Mouse (Mus musculus) ES-Bruce4 (cell line): ENCODE measurements around the gene Trp53i13. TPM values are rescaled to one million over a fixed set of nuclear protein-coding genes. Genes with fewer than 3 reads are reported as not detected.

Experiments
- H3K27ac ChIP-seq: 2 replicates; pipeline ENCODE4 v1.5.1; 2012; ENCODE audit warnings: low read length, inconsistent platforms; ENCODE audit not compliant: insufficient read depth
- H3K27me3 ChIP-seq: 2 replicates; pipeline ENCODE4 v1.6.1; 2012; ENCODE audit warnings: mild to moderate bottlenecking, low read length, inconsistent platforms; ENCODE audit not compliant: control insufficient read depth, poor library complexity, insufficient read depth, severe bottlenecking
- H3K36me3 ChIP-seq: 2 replicates; pipeline ENCODE4 v1.6.1; 2012; ENCODE audit warnings: inconsistent platforms, mild to moderate bottlenecking, low read length, moderate library complexity; ENCODE audit not compliant: control insufficient read depth, poor library complexity, insufficient read depth, severe bottlenecking
- H3K4me1 ChIP-seq: one replicate; pipeline ENCODE4 v1.8.1; 2011; ENCODE audit warnings: low read length; ENCODE audit not compliant: control insufficient read depth, insufficient read depth
- H3K4me3 ChIP-seq: 2 replicates; pipeline ENCODE4 v1.5.1; 2011; ENCODE audit warnings: low read depth, mild to moderate bottlenecking, low read length
- H3K9ac ChIP-seq: 2 replicates; pipeline ENCODE4 v1.6.1; 2012; ENCODE audit warnings: low read depth, mild to moderate bottlenecking, inconsistent platforms; ENCODE audit not compliant: poor library complexity, severe bottlenecking
- H3K9me3 ChIP-seq: replicated peaks from 2 replicates; pipeline ENCODE4 v1.6.1; 2012; ENCODE audit warnings: mild to moderate bottlenecking, low read length, inconsistent platforms; ENCODE audit not compliant: control insufficient read depth, poor library complexity, insufficient read depth, severe bottlenecking
- CTCF ChIP-seq: IDR thresholded peaks from one replicate; pipeline ENCODE4 v1.8.1; 2011; ENCODE audit warnings: low read depth, low read length
- EP300 ChIP-seq: IDR thresholded peaks from 2 replicates; pipeline ENCODE4 v1.6.1; 2011; ENCODE audit warnings: low read depth, low read length; ENCODE audit not compliant: insufficient read depth
- POLR2A ChIP-seq: IDR thresholded peaks from one replicate; pipeline ENCODE4 v1.8.1; 2011; ENCODE audit warnings: low read length; ENCODE audit not compliant: insufficient read depth
- polyA plus RNA-seq: library from polyadenylated mRNA; stranded (reverse); fragments of >200 nt; gene quantifications from 2 replicates; pipeline ENCODE4 v1.2.4, GENCODE M21; 2011; ENCODE audit warnings: low read depth; ENCODE audit not compliant: missing spikeins, insufficient read depth, insufficient read length

Trp53i13 gene
- polyA plus RNA-seq, 1 experiment: 8.2 TPM

DNA sequence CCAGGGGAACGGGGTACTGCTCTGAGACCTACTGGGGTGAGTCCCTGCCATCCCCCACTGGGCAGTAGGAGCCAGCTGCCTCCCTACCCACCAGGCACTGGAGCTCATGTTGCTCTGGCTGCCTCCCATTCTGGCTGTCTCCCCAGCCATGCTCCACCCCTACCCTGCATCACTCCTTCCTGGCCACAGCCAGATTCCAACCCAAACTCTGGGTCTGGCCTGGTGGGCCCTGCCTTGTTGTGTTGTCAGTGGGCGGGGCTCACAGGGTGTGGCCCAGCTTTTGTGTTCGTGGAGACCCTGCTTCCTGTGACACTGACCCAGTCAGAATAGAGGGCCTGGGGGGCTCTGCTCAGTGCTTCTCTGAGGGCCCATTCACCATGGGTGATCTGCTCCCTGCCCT is 12.3 kb downstream of the Trp53i13 start:
- peaks cover 35% of the 10 kb centered on the region for H3K36me3 ChIP-seq
- H3K27ac ChIP-seq: peak overlapping the region; percentile 42
- H3K27me3 ChIP-seq: no peaks in the 10 kb centered on the region
- TF ChIP-seq EP300: 0 out of 2 replicates have a peak, but pooled peaks have one; percentile 29
- no peak for TF ChIP-seq POLR2A
- no peak for TF ChIP-seq CTCF
- H3K9me3 ChIP-seq: no peaks in the 10 kb centered on the region
- H3K4me1 ChIP-seq: peaks cover 13% of the 10 kb centered on the region
- H3K9ac ChIP-seq: no peak overlapping the region
- H3K4me3 ChIP-seq: no peak overlapping the region

DNA sequence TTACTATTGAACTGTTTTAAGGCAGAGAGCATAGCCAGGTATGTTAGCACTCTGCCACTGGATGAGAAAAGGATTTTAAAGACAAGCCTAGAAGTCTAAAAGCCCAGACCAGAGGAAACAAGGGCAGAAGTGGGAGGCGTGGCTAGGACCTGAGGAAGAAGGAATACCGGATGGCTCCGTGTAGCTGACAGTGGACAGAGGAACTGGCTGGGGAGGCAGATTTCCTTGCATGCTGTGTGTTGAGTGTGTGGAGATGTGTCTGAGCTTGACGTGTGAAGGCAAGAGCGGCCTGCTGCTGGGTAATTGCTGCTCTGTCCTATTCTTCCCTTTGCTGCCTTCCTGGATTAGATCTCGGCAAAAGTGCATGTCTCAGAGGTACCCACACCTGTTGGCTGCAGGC is 13.3 kb downstream of the Trp53i13 start:
- no peak overlapping the region for H3K27ac ChIP-seq
- H3K36me3 ChIP-seq: peaks cover 35% of the 10 kb centered on the region
- no peaks in the 10 kb centered on the region for H3K9me3 ChIP-seq
- H3K4me1 ChIP-seq: peaks cover 14% of the 10 kb centered on the region
- TF ChIP-seq EP300 (no peak), POLR2A (no peak), CTCF (no peak)
- H3K9ac ChIP-seq: no peak overlapping the region
- no peaks in the 10 kb centered on the region for H3K27me3 ChIP-seq
- H3K4me3 ChIP-seq: no peak overlapping the region

DNA sequence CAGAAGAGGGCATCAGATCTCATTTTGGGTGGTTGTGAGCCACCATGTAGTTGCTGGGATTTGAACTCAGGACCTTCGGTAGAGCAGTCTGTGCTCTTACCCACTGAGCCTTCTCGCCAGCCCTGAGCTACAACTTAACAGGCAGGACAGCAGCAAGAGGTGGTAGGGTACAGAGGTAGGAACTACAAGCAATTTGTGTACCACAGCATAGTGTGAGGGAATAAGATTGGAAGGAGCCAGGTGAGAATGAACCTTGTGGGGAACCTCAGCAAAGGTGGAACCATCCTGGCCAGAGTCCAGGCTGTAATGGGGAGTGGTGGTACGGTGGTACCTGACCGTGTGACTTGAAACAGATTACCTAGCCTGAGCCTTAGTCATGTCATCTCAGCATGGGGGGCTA is 13.8 kb downstream of the Trp53i13 start:
- Histone ChIP-seq H3K9ac (no peak overlapping the region), H3K36me3 (peaks cover 33% of the 10 kb centered on the region), H3K4me1 (peaks cover 16% of the 10 kb centered on the region), H3K27ac (no peak overlapping the region), H3K27me3 (no peaks in the 10 kb centered on the region), H3K9me3 (no peaks in the 10 kb centered on the region), H3K4me3 (no peak overlapping the region)
- TF ChIP-seq POLR2A: no peak

DNA sequence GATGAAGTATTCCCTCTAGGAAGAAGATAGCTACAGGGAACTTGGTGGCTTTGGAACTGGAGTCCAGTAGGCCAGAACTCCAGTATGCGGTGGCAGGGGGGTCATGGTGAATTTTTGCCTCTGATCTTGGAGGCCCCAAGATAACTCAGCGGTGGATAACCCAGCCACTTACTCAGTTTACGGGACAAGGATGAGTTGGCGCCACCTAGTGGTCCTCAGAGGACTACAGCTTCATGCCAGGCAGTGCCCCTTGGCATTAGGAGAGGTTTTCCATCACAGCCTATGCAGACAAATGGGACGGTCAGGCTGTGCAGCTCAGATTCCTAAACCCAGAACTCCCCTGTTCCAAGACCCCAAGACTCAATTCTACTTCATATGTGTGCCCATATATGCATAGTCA is 14.4 kb downstream of the Trp53i13 start:
- Histone ChIP-seq H3K9ac (no peak overlapping the region), H3K27ac (no peak overlapping the region), H3K27me3 (no peaks in the 10 kb centered on the region), H3K9me3 (no peaks in the 10 kb centered on the region), H3K36me3 (peaks cover 28% of the 10 kb centered on the region), H3K4me1 (peaks cover 16% of the 10 kb centered on the region), H3K4me3 (no peak overlapping the region)
- TF ChIP-seq CTCF: peak; percentile 81
- TF ChIP-seq POLR2A: no peak

DNA sequence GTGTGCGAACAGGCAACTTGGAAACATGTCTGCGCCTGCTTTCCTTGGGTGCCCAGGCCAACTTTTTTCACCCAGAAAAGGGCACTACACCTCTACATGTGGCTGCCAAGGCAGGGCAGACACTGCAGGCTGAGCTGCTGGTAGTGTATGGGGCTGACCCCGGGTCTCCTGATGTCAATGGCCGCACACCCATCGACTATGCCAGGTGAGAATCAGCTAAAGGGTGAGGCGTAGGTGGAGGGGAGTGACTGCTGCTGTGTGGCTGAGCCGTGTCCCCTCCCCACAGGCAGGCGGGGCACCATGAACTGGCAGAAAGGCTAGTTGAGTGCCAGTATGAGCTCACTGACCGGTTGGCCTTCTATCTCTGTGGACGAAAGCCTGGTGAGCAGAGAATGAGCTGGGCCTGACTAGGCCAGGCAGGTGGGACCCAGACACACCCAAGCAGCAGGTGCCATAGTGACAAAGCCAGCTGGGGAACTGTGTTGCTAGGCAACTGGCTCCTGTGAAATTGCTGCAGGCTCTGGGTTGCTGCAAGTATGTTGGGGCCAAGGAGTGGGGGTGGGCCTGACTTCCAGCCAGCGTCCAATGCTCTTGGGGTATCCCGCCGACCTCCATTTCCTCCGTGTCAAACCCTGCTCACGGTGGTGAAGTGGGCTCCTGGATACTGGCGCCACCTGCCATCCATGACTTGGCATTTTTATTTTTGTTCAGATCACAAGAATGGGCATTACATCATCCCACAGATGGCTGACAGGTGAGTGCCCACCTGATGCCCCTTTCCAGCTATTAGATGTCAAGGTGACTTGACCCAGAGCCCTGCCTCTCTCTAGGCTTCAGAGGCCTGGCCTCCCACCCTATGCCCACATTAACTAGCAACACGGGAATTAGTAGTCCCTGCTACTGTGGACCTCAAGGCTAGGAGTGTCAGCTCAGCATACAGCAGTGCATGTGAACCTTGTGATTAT is 15.1 kb downstream of the Trp53i13 start:
- Histone ChIP-seq H3K9ac (no peak overlapping the region), H3K4me3 (no peak overlapping the region), H3K36me3 (peaks cover 22% of the 10 kb centered on the region), H3K27ac (0 out of 2 replicates have a peak overlapping the region, but pooled peaks have one; percentile 7), H3K4me1 (peaks cover 18% of the 10 kb centered on the region), H3K9me3 (no peaks in the 10 kb centered on the region), H3K27me3 (no peaks in the 10 kb centered on the region)
- TF ChIP-seq CTCF (no peak), POLR2A (no peak), EP300 (no peak)

DNA sequence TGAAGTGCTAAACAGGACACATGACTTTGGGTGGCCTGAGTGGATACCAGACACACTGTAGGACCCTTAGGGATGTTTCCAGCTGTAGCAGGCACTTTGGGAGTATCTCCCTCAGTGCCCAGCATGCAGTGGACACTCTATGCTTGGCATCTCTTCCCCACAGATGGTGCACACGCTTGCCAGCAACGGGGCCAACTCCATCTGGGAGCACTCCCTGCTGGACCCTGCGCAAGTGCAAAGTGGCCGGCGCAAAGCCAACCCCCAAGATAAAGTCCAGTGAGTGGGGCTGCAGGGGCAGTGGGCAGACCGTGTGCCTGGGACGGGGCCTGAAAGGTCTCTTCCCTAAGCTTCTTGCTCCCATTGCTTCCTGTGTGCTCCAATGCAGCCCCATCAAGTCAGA is 16.4 kb downstream of the Trp53i13 start:
- TF ChIP-seq CTCF (no peak), EP300 (no peak), POLR2A (no peak)
- Histone ChIP-seq H3K4me3 (no peak overlapping the region), H3K27me3 (no peaks in the 10 kb centered on the region), H3K9me3 (no peaks in the 10 kb centered on the region), H3K27ac (no peak overlapping the region), H3K9ac (no peak overlapping the region), H3K4me1 (peaks cover 24% of the 10 kb centered on the region), H3K36me3 (peaks cover 9% of the 10 kb centered on the region)
